Mouse (Mus musculus) thymus, adult 2 months (tissue): ENCODE results near the gene Irf2bp1. TPM values are rescaled to one million over a fixed set of nuclear protein-coding genes. Genes with fewer than 3 reads are reported as not detected.

Source experiments
- DNase-seq: peaks from one replicate; pipeline ENCODE4 v3.0.0; 2021
- H3K27ac ChIP-seq: fragments of 200-500 bp; 2 replicates; pipeline ENCODE4 v1.5.1; 2012; ENCODE audit warnings: low read length, control low read depth; ENCODE audit not compliant: control insufficient read depth, insufficient read depth
- H3K27me3 ChIP-seq: fragments of 200-500 bp; 2 replicates; pipeline ENCODE4 v1.6.1; 2012; ENCODE audit warnings: mild to moderate bottlenecking, low read length, moderate library complexity, mixed read lengths; ENCODE audit not compliant: control insufficient read depth, insufficient read depth
- H3K36me3 ChIP-seq: fragments of 200-500 bp; 2 replicates; pipeline ENCODE4 v1.6.1; 2012; ENCODE audit warnings: mild to moderate bottlenecking, low read length, moderate library complexity; ENCODE audit not compliant: control insufficient read depth, insufficient read depth
- H3K4me1 ChIP-seq: fragments of 200-500 bp; replicated peaks from 2 replicates; pipeline ENCODE4 v1.6.1; 2012; ENCODE audit warnings: low read length; ENCODE audit not compliant: control insufficient read depth, insufficient read depth
- H3K4me3 ChIP-seq: fragments of 200-500 bp; 2 replicates; pipeline ENCODE4 v1.5.1; 2012; ENCODE audit warnings: mild to moderate bottlenecking, low read length, control low read depth, moderate library complexity; ENCODE audit not compliant: control insufficient read depth, insufficient read depth
- CTCF ChIP-seq: fragments of 200-500 bp; IDR thresholded peaks from 2 replicates; pipeline ENCODE4 v1.5.1; 2012; ENCODE audit warnings: mild to moderate bottlenecking, control low read depth, low read length, moderate library complexity, borderline replicate concordance; ENCODE audit not compliant: control insufficient read depth, poor library complexity, insufficient read depth; ENCODE audit errors: extremely low read depth
- POLR2A ChIP-seq: fragments of 200-500 bp; IDR thresholded peaks from 2 replicates; pipeline ENCODE4 v1.6.1; 2012; ENCODE audit warnings: mild to moderate bottlenecking, low read length, control low read depth, moderate library complexity; ENCODE audit not compliant: control insufficient read depth, poor library complexity, insufficient read depth; ENCODE audit errors: extremely low read depth
- WGBS: fragments of 180-500 bp; shearing (Covaris S2); methylation state at CpG from one replicate; pipeline ENCODE4 v1.1.7; 2018; 5-methylcytosine and 5-hydroxymethylcytosine counted together
- polyA plus RNA-seq: library from polyadenylated mRNA; depleted of rRNA; stranded (reverse); fragments of >200 nt; gene quantifications from 2 replicates; pipeline ENCODE4 v1.2.3, GENCODE M21; 2012

Gene Irf2bp1
- polyA plus RNA-seq, 1 experiment: 67.2 TPM

- Histone ChIP-seq H3K4me1 (peaks cover 20% of the 10 kb centered on the region), H3K36me3 (no peaks in the 10 kb centered on the region), H3K27me3 (peaks cover 8% of the 10 kb centered on the region; the same call in 1 of the 2 replicates), H3K27ac (no peak overlapping the region), H3K4me3 (no peak overlapping the region)
- no peak for DNase-seq
- WGBS: 82% methylated on average over 13 of the region's 13 CpGs
- TF ChIP-seq POLR2A (no peak), CTCF (no peak)
These were observed 16.1 kb upstream of the Irf2bp1 start for GRCm38 (mm10) chr7:18987747-18988146.

- peaks cover 9% of the 10 kb centered on the region; the same call in 1 of the 2 replicates for H3K27me3 ChIP-seq
- no peak for DNase-seq
- TF ChIP-seq CTCF: no peak
- TF ChIP-seq POLR2A: no peak
- 82% methylated on average over 6 of the region's 6 CpGs for WGBS
- no peak overlapping the region for H3K4me3 ChIP-seq
- no peak overlapping the region for H3K27ac ChIP-seq
- H3K4me1 ChIP-seq: peaks cover 20% of the 10 kb centered on the region
- H3K36me3 ChIP-seq: 0 out of 2 replicates have a peak, but pooled peaks cover 4% of the 10 kb centered on the region
These were observed 15.1 kb upstream of the Irf2bp1 start for GRCm38 (mm10) chr7:18988780-18989179.

GRCm38 (mm10) chr7:18989995-18990394 is 13.8 kb upstream of the Irf2bp1 start:
- no peak for DNase-seq
- TF ChIP-seq POLR2A (no peak), CTCF (no peak)
- H3K36me3 ChIP-seq: 0 out of 2 replicates have a peak, but pooled peaks cover 4% of the 10 kb centered on the region
- no peak overlapping the region for H3K27ac ChIP-seq
- peaks cover 20% of the 10 kb centered on the region for H3K4me1 ChIP-seq
- no peak overlapping the region for H3K4me3 ChIP-seq
- WGBS: 20% methylated on average over 5 of the region's 5 CpGs
- peaks cover 9% of the 10 kb centered on the region; the same call in 1 of the 2 replicates for H3K27me3 ChIP-seq

GRCm38 (mm10) chr7:18990601-18991295 is 13.1 kb upstream of the Irf2bp1 start, which contains the start of gene Mypop:
Gene Mypop (plus strand): TSS chr7:18991245.
- Histone ChIP-seq H3K27ac (no peak within 1 kb of the TSS), H3K4me3 (peak within 1 kb of the TSS; percentile 19), H3K4me1 (peaks cover 20% of the 10 kb centered on the region), H3K27me3 (peaks cover 9% of the 10 kb centered on the region; the same call in 1 of the 2 replicates), H3K36me3 (peaks cover 9% of the 10 kb centered on the region)
- DNase-seq: peak; percentile 98
- WGBS: under 1% methylated on average over 37 of the region's 37 CpGs
- TF ChIP-seq POLR2A: peak; percentile 62; the same call in 1 of the 2 replicates
- TF ChIP-seq CTCF: peak; percentile 43; the same call in 1 of the 2 replicates

- Histone ChIP-seq H3K4me3 (peak overlapping the region; percentile 19), H3K36me3 (peaks cover 19% of the 10 kb centered on the region), H3K4me1 (peaks cover 20% of the 10 kb centered on the region), H3K27ac (no peak overlapping the region), H3K27me3 (peaks cover 9% of the 10 kb centered on the region; the same call in 1 of the 2 replicates)
- DNase-seq: no peak
- TF ChIP-seq POLR2A (no peak), CTCF (peak; percentile 12; the same call in 1 of the 2 replicates)
- WGBS: 2% methylated on average over 59 of the region's 59 CpGs
These were observed 12.1 kb upstream of the Irf2bp1 start for GRCm38 (mm10) chr7:18991660-18992293.

- 7% methylated on average over 31 of the region's 31 CpGs for WGBS
- peaks cover 20% of the 10 kb centered on the region for H3K4me1 ChIP-seq
- no peak overlapping the region for H3K27ac ChIP-seq
- H3K27me3 ChIP-seq: peaks cover 9% of the 10 kb centered on the region; the same call in 1 of the 2 replicates
- TF ChIP-seq CTCF (0 out of 2 replicates have a peak, but pooled peaks have one; percentile 3), POLR2A (no peak)
- H3K4me3 ChIP-seq: peak overlapping the region; percentile 19
- DNase-seq: no peak
- peaks cover 20% of the 10 kb centered on the region for H3K36me3 ChIP-seq
These were observed 11.6 kb upstream of the Irf2bp1 start for GRCm38 (mm10) chr7:18992294-18992675.
